Mouse (Mus musculus): ENCODE measurements at regions not wholly inside any gene's neighbourhood (a gene's known extent, or its start where the extent isn't known, plus 50 kb on each side); places are given as distances from the start of the nearest gene placed in this dataset.
"Not testable (repeated sequence)": the region's sequence is repeated elsewhere in the genome, so short reads cannot be mapped to it uniquely, and the experiment has no call there.

DNA sequence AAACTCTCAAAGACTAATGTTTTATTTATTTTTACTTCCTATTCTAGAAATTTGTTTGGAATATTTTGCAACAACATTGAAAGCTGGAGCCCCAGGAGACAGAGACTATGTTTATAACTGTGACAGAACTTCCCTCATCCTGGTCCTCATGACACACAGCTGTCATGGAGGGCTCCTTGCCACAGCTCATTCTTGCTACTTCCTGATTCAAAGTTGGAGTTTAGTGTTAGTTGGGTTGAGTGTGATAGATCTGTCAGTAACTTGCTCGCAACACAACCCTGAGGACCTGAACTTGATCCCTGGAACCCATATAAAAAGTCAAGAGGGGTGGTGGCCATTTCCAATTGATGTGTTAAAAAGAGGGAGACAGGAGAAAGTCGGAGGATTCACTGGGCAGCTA is 328.3 kb upstream of the Nox3 start:
- DNase-seq (ENCODE audit: low spot score in 2 of 2): no peak

DNA sequence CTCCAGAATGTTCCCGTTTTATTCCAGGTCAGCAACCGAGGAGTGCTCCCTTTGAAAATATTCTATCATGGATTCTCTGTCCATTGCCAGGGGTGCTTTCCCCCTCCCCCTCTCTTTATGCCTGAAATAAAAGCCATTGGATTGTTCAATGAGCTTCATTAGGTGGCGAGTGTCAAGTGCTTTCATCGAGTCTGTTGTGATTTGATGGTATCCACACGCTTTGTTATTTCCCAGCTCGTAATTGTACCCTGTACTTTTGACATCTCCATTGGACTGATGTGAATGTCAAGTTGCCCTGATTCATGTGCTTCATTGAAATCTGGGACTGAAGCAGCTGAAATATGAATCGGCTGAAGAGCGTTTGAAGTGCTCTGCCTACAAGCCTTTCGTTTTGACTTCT is 333.1 kb upstream of the Nox3 start:
- no peak for DNase-seq (ENCODE audit: low spot score in 2 of 2)

DNA sequence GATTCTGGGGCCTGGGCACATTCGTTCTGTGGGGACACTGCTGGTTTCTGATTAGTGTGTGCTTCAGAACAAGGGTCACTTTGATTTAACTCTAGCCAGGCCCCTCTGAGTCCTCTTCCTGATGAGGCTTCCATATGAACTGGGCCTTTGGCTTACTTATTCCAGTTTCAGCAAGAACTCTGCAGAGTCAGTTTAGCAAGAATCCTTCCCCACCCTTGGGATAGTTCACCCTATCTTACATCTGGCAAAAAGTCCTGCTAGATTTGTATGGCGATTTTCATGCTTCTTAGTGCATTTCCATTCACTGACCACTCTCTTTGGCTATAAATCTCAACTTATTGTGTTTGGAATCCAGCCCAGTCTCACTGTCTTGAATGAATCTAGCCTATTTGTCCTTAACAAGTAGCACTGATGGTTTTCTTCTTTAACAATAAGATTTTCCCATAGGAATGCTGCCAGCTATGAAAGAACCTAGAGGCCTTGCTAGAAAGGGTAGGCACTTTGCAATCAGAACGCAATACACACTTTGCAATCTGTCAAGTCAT is 338.8 kb upstream of the Nox3 start:
- DNase-seq (ENCODE audit: low spot score in 2 of 2): no peak

DNA sequence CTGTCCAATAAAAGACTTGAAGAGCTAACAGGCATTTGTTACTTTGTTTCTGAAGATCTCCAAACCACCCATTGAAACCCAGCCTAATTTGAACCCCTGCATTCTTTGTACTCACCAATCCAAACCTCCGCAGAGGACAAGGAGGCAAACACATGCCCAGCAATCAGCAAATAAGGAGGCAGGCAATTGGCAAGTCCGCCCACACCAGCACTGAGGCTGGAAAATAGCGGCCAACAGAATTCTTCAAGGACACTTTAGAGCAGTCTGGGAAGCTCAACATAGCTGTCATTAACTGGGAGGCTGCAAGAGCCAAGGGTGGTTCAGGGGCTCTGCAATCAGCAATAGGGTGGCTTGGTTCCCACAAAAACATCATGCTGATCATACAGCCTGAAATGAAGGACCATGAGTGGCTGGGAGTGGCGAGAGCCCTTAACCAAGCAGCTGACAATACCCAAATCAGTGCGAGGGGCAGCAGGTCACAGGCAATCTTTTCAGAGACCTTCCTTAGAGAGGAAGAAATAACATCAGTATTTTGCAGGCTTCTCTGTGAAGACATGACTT is 344.1 kb upstream of the Nox3 start:
- no peak for DNase-seq (ENCODE audit: low spot score in 2 of 2)

DNA sequence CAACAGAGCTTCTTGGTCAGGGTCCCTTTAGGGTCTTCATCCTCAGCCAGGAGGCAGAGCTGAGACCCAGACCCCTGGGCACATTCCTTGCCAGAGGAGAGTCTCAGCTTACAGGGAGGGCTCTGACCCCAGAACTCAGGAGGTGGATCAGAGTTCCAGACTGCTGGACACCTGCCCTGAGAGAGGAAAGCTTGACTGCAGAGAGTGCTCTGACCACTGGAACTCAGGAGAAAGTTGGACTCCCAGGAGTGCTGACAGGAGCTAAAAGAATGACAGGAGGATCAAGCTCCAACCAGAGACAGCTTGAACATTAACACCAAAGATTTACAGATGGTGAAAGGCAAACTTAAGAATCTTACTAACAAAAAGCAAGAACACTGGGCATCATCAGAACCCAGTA is 364.1 kb upstream of the Nox3 start:
- not testable (repeated sequence) for DNase-seq (ENCODE audit: low spot score in 2 of 2)

DNA sequence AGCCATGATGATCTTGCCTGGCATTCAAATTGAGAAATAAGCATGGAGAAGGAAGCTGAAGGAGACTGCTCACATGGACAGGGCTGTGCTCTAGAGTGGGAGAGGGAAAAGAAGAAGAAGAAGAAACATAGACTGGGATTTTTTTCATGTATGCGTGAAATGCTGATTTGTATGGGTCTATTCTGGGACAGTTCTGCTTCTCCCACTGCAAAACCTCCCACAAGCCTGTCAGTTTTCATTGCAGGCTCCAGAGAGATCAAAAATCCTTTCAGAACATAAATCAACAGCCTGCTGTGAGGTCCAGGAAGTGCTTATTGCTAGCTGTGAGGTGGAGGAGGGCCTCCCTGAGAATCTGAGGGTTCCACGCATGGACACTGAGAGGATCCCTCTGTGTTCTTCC is 377.3 kb upstream of the Nox3 start:
- no peak for DNase-seq (ENCODE audit: low spot score in 2 of 2)

- DNase-seq (ENCODE audit: low spot score in 2 of 2): no peak
Observed at GRCm38 (mm10) chr17:4080564-4080963, 384.5 kb upstream of the Nox3 start.

GRCm38 (mm10) chr17:4094621-4095020 is 398.6 kb upstream of the Nox3 start:
- no peak for DNase-seq (ENCODE audit: low spot score in 2 of 2)

- DNase-seq (ENCODE audit: low spot score in 2 of 2): no peak
Observed at GRCm38 (mm10) chr17:4103321-4103720, 407.3 kb upstream of the Nox3 start.

DNA sequence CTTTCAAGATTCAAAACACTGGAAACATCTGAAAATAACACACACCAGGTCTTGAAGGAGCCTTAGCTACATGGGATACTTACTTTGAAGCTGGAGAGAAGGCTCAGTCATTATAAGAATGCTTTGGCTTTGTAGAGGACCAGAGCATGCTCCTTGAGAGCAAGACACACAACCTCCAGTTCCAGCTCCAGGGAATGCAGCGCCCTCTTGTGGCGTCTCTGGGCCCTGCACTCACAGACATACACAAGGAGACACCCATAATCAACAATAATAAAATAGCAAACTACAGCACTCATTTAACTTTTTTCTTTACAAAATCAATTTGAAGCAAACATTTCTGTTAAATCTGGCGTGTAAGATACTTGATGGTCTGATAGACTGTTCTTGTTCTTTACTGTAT is 413.2 kb upstream of the Nox3 start:
- peak in 1 of 2 experiments; percentile 3 for DNase-seq (ENCODE audit: low spot score in 2 of 2)

DNA sequence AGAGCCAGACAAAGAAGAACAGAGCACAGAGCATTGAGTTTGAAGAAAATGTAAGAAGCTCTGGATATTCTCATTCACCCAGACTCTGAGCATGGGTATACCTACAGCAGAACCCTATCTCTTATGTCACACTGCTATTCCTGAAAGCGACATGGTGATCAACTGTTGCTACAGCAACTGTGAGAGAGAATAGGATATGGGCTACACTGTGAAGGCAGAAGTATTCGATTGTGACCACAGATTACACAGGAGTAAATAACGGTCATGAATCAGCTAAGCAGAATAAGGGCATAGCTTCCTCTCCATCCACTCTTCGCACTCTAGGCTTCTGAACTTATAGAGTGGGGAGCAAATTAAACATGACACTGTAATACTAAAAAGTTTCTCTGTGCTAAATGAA is 417.0 kb upstream of the Nox3 start:
- no peak for DNase-seq (ENCODE audit: low spot score in 2 of 2)

DNA sequence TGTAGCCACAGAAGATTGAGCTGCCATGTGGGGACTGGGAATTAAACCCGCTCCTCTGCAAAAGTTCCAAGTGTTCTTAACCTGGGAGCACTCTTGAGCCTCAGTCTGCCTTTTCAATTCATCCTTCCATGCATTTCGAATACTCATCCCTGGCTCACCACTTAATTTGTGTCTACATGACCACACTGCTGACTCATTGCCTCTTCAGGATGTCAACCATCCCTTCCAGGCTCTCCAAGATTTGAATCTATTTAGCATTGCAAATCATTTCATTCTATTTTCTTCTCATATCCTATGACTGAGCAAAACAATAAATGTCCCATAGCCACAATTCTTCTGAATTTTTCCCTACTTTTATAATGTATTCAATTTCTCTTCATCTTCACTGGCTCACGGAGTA is 420.4 kb upstream of the Nox3 start:
- DNase-seq (ENCODE audit: low spot score in 2 of 2): no peak

DNA sequence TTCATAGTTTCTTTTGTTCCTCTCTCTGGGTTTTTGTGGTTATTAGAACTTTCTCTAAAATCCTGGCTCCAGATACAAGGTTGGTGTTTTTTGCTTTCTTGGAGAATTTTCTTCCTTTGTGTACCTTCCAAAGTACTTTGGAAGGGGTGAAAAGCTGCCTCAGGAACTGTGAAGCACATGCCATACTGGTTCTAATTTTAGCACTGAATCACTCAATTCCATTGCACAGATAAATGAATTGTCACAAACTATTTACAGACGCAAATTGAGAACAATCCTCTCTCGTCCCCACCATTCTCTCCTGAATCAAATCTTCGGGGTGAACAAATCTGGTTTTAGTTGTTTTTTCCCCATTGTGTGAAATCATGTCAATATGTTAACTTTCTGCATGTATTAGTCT is 437.6 kb upstream of the Nox3 start:
- DNase-seq (ENCODE audit: low spot score in 2 of 2): no peak

DNA sequence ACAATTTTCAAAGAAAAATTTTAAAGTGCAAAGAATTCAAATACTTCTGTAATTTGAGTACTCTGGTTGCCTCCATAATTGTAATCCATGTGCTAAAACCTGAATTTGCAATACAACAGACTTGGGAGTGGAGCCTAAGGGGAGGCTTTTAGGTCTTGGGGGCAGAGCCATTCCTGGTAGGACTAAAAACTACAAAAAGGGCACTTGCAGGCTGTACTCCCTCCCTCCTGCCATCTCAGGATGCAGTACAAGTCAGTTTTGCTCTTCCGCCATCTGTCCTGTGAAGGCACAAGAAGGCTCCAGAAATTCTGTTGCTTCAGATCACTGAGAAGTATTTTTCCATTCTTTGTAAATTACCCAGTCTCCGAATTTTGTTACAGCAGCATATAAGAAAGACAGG is 467.4 kb upstream of the Nox3 start:
- no peak for DNase-seq (ENCODE audit: low spot score in 2 of 2)

- DNase-seq (ENCODE audit: low spot score in 2 of 2): no peak
Observed at GRCm38 (mm10) chr17:4173951-4174361, 477.9 kb upstream of the Nox3 start.

DNA sequence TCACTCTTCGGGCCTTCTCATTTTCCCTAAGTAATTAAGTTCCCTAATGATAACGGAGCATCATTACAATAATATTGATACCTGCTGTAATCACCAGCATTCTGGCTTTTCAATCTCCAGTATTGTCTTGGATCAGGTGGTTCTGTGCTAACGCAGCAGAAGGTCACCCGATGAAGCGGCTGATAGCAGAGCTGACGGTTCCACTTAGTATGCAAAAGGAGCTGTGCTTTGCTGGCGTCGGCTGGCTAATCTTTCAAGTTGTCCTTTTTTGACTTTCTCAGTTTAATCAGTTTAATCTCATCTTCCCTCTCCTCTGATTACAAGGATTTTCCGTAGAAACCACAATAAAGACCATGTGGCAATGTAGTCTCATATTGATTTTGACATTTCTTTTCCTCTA is 478.9 kb upstream of the Nox3 start:
- DNase-seq (ENCODE audit: low spot score in 2 of 2): no peak

DNA sequence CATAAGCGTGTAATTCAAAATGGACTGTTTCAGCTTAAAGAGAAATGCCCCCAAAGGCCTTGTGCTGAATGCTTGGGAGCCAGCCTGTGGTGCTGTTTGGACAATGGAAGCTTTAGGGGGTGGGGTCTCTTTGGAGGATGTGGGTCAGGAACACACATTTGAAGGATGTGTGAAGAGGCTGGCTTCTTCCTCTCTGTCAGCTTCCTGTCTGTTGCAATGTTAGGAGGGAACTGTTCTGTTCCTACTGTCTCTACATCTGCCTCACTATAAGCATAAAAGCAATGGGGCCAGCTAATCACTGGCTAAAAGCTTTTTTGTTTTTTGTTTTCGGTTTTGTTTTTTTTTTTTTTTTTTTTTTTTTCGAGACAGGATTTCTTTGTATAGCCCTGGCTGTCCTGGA is 480.5 kb upstream of the Nox3 start:
- no peak for DNase-seq (ENCODE audit: low spot score in 2 of 2)

DNA sequence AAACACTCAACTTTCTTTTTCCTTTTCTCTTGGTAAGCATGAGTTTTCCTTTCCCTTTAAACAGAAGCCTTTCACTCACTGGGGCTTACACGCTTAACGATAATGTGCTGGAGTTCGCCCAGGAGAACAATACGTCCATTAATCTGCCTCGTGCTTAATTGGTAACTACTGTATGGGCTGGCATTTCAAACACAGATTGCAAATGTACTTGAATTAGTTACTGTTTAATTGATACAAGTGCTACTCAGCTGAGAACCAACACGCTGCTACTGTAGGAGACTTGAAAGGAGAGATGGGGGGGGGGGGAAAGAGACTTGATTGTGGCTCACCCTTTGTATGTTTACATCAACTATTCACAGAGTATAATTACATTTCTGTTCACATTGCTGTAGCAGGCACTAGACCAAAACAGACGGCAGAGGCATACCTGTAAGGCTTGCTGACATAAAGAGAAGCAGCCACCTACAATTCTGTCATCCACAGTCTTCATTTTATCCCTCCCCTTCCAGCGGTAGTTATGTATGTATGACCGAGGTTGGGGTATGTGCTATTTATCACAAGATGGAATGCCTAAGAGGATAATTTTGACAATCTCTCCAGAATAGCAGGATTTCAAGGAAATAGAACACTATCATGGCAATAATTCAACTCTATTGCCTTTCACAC is 481.6 kb upstream of the Nox3 start:
- no peak for DNase-seq (ENCODE audit: low spot score in 2 of 2)

DNA sequence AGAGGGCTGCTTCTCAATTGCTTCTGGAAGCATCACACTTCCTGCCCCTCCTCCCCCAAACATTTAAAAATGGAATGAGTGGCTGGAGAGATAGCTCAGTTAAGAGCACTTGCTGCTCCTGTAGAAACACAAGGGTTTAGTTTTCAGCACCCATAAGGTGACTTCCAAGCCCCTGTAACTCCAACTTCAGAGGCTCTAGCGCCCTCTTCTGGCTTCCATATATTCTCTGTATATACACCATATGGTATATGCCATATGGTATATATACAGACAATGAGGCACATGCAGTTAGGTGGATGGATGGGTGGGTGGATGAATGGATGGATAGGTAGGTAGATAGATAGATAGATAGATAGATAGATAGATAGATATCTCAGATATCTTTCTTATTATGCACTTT is 483.2 kb upstream of the Nox3 start:
- no peak for DNase-seq (ENCODE audit: low spot score in 2 of 2)

GRCm38 (mm10) chr17:4182106-4182505 is 486.0 kb upstream of the Nox3 start:
- no peak for DNase-seq (ENCODE audit: low spot score in 2 of 2)

GRCm38 (mm10) chr17:4186802-4187201 is 490.7 kb upstream of the Nox3 start:
- DNase-seq (ENCODE audit: low spot score in 2 of 2): no peak

DNA sequence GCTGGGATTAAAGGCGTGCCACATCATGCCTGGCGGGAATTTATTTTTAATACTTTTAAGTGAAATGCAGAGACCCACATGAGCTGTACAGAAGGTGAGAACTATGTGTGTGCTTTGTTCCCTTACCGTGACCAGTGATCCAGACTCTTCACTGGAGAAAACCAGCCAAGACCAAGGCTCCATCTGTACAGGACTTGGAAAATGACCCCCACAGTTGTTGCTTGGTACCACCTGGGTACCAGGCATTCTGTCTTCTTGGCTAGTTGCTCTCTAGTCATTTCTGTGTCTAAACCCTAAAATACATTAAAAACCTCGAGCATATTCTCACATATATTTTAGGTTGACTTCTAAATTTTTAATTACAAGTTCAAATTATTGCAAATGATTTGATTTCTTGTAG is 491.5 kb upstream of the Nox3 start:
- DNase-seq (ENCODE audit: low spot score in 2 of 2): no peak

- DNase-seq (ENCODE audit: low spot score in 2 of 2): no peak
Observed at GRCm38 (mm10) chr17:4196793-4197448, 500.9 kb upstream of the Nox3 start.

Data from thymus, postnatal 10 days (tissue).